Mouse (Mus musculus): Measurements from ENCODE around the gene Coa3.

Coa3 gene

DNA sequence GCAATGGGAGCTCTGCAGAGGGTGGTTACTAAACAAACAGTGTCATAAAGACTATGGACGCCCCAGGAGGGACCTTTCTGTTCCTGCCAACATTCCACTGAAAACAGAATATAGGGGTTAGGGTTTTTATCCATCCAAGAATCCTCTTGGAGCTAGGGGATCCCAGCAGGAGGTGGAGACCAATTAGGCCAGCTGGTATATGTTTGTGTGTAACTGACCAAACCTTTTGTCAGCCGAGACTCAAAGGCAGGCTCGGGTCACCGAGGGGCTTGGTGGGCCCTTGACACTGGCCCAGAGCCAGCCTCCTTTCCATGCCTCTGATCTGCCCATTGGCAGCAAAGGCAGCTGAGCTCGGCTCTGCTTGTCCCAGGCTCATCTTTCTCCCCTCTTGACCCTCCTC, 4.0 kb upstream of the Coa3 start:
- in situ Hi-C loops (cut with MboI; ENCODE audit: low sequenced_read_pairs), result no loop called here

DNA sequence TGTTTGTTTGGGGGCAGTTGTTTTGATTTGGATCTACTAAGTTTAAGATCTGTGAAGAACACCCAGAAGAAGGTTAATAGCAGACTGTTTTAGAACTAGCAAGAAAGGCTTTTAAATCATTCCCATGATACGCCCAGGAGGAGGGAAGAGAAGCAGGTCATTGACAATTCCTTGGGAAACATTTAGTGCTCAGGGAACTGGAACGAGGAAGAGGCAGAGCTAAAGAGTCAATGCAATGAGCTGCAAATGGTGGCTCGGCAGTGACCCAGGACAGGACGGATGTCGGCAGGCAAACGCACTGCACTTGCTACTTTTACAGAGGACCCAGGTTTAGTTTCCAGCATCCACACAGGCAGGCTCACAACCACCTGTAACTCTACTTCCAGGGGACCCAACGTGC, 1.9 kb upstream of the Coa3 start:
- in situ Hi-C loops (cut with MboI; ENCODE audit: low sequenced_read_pairs), result no loop called here

DNA sequence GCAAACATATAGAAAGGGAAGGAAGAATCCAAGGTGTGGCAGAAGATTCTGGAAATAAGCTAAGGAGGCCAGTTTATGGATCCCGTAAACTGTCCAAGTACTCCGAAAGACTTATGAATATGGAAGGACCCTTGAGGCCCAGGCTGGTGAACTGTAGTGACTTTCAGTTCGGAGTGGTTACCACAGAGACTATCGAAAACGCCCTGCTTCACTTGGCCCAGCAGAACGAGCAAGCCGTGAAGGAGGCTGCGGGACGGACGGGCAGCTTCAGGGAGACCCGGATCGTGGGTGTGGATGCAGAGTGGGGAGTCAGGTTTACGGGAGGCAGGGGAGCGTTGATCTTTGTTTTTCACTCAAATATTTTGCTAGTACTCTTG, 267 bp upstream of the Coa3 start:
- in situ Hi-C loops (cut with MboI; ENCODE audit: low sequenced_read_pairs), result no loop called here

DNA sequence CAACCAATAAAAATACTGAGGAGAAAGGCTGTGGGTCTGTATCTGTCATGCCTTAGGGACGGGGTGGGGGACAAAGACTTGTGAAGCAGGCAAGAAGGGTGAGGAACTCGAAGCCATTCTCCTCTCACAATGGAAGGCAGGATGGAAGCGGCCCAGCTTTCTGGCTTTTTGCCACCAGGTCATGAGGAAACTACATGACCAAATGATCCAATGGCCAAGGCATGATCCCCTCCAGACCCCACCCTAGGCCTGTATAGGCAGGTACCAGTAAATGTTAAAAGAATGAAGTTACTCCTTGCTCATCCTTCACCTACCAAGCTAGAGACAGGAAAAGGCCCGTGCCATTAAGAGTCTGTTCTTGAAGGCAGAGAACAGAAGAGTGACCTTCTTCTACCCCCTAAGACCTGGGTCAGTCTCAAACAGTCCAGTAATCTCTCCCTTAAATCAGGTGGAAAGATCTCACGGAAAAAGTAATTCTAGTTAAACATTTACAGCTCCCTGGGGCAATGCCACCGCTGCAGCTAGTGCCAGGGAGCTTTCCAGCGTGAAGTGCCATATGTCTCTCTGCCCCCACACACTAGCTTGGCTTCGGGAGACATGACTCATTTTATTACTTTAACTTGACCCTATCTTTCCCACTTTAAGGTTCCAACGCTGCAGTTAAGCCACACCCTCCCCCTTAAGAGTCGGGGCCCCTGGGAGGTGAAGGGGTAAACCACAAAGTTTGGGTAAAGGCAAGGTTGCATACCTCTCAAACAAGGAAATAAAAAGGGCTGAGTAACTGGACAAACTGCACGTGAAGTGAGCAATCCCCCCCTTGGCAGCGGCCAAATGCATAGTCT, 1.3 kb downstream of the Coa3 start:
- in situ Hi-C loops (cut with MboI; ENCODE audit: low sequenced_read_pairs), result no loop called here

DNA sequence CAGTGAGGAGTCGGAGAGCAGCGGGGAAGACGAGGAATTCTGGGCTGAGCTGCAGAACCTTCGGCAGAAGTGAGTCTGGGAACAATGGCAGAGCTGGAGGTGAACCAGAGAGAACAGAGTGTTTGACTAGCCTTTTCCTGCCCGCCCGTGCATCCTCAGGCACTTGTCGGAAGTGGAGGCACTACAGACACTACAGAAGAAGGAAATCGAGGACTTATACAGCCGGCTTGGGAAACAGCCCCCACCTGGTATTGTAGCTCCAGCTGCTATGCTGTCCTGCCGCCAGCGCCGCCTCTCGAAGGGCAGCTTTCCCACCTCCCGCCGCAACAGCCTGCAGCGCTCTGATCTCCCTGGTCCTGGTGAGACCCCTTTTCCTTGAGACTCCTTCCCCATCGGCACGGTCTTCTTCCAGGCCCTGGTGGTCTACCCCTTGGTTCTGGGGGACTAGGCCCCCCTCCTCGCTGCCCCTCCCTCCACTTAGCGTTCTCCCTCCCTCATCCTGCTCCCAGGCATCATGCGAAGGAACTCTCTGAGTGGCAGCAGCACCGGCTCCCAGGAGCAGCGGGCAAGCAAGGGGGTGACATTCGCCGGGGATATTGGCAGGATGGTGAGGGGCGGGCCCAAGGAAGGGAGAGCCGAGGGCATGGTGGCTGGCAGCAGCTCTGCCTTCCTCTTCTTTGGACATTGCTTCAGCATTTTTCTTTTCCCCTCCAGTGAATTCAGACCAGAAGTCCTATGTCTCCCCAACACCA, 2.4 kb downstream of the Coa3 start:
- in situ Hi-C loops (cut with MboI; ENCODE audit: low sequenced_read_pairs), result no loop called here

DNA sequence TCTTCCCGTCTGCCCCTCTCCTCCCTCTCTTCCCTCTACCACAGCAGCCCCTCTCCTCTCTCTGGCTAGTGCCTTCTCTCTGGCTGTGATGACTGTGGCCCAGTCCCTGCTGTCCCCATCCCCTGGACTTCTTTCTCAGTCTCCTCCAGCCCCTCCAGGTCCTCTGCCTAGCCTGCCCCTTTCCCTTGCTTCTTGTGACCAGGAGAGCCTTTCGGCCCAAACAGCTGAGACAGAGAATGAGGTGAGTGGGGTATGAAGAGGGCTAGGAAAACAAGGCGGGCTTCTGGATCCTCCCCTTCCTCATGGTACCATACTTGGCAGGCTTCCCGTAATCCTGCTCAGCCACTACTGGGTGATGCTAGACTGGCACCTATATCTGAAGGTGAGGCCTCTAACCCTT, 3.6 kb downstream of the Coa3 start:
- in situ Hi-C loops (cut with MboI; ENCODE audit: low sequenced_read_pairs), result no loop called here

DNA sequence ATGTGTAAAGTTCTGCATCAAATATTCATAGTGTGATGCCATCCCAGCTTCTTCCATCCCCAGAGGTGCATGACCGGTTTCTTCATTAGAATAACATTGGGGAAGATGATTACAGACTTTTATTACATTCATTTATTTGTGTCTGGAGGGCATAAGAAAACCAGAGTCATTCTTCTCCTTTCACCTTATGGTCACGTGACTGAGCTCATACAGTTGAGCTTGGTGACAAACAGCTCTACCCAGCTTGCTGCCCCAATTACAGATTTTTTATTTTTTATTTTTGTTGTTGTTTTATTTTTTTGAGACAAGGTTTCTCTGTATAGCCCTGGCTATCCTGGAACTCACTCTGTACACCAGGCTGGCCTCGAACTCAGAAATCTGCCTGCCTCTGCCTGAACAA, 6.5 kb downstream of the Coa3 start:
- in situ Hi-C loops (cut with MboI; ENCODE audit: low sequenced_read_pairs), result no loop called here

DNA sequence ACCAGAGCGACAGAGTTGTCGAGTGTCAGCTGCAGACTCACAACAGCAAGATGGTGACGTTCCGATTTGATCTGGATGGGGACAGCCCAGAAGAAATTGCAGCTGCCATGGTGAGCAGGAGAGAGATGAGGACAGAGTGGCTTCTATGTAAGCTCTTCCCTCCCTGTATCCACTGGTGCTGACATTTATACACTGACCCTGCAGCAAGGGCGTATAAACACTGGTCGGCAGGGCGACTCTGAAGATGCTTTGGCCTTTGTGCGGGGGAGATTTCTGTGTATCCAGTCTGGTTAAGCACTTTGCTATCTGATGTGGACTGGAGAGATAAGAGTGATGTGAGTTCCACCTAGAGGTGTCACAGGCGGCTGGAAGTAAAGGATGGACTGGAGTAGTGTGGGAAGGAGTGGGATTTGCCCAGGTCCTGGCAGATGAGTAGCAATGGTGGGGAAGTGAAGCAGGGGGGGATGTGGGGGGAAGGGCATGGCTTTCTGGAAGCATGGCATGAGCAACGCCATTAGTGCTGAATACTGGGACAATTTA, 9.3 kb downstream of the Coa3 start:
- in situ Hi-C loops (cut with MboI; ENCODE audit: low sequenced_read_pairs), result no loop called here

DNA sequence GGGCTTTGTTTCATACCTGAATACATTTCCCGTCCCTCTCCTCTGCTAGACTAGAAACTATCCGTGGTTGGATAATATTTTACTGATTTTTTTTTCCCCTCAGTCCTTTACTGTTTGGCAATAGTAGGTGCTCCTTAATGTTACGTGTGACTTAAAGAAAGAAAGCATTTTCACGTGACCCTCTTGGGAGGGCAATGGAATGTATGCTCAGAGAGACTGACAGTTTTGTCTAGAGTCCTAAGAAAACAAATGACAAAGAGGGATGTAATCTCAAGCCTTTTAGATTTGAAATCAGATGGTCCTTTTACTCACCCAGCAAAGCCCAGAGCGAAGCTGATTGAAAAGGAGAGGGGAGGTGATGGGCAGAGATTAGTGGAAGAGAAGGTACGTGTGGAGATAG, 13.0 kb downstream of the Coa3 start:
- in situ Hi-C loops (cut with MboI; ENCODE audit: low sequenced_read_pairs), result no loop called here

DNA sequence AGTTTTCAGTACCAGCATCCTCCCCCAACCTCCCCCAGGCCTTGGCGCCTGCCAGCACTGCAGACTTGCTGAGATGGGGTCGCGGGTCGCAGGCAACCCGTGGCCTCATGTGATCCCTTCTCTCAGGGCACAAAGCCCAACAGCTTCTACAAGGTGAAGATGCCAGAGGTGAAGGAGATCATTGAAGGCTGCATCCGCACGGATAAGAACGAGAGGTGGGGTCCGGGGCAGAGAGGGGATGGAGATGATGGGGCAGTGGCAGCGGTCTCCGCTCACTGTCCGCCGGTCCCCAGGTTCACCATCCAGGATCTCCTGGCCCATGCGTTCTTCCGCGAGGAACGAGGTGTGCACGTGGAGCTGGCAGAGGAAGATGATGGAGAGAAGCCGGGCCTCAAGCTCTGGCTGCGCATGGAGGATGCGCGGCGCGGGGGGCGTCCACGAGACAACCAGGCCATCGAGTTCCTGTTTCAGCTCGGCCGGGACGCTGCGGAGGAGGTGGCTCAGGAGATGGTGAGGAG, 13.9 kb downstream of the Coa3 start:
- in situ Hi-C loops (cut with MboI; ENCODE audit: low sequenced_read_pairs), result no loop called here

DNA sequence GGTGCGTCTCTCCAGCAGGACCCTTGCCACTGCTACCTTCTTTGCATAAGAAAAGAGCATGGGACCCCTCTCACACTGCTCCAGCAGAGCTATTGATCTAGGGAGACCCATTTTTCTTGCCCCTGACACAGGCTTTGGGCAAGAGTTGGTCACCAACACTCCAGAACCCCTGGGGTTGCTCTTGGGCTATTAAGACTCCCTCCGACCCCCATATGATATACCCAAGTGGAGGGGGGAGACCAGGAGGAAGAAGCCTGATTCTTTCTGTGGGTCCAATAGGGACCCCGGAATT, 15.0 kb downstream of the Coa3 start:
- in situ Hi-C loops (cut with MboI; ENCODE audit: low sequenced_read_pairs), result no loop called here

DNA sequence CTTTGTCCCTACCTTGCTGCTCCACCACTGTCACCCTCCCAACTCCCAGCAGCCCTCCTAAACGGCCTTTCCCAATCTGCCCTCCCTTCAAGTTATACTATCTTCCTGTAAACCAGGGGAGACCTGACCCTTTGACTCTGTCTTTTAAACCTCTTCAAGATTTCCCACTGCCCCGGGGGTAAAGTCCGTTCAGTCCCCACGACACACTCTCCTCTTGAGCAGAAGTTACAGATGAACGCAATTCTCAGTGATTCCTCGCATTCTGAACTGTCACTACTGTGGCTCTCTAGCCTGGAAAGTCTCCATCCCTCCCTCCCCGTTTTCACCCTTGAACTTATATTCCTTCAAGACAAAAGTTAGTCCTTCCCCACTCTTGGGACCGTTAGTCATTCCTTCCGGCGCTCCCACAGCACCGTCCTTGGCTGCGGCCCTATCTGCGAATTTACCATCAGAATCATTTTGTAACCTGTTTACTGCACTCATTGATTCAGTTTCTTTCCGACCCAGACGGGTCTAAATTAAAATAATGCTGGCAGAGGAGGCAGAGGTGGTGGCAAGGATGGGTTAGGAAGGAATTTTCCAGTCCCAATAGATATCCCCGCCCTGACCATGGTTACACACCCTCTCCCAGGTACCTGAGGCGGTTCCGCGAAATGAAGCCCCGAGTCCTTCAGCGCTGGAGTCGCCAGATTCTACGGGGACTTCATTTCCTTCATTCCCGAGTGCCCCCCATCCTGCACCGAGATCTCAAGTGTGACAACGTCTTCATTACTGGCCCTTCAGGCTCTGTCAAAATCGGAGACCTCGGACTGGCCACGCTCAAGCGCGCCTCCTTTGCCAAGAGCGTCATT, 15.6 kb downstream of the Coa3 start:
- in situ Hi-C loops (cut with MboI; ENCODE audit: low sequenced_read_pairs), result no loop called here

DNA sequence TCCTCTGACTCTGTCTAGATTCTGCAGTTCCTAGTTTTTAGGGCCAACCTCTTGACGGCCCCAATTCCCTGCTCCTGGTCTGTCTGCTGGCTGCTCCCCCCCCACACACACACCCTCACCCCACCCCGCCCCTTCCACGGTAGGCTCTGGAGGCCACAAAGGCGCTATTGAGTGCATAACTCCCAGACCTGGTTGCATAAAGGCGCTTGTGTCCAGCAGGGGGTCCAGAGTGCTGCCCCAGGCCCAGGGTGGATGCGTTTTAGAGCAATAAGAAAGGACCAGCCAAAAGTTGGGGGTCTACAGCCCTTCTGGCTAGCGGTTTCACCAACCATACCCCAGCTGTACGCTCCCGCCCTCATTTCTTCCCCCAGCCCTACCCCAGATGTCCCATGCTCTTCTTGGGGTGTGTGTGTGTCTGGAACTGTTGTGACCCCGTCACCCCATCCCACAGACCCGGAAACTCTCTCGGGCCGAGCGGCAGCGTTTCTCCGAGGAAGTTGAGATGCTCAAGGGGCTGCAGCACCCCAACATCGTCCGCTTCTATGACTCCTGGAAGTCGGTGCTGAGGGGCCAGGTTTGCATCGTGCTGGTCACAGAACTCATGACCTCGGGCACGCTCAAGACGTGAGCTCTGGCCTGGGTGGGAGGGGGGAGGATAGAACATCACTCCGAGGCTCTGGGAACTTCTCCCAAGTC, 16.5 kb downstream of the Coa3 start:
- in situ Hi-C loops (cut with MboI; ENCODE audit: low sequenced_read_pairs), result no loop called here

DNA sequence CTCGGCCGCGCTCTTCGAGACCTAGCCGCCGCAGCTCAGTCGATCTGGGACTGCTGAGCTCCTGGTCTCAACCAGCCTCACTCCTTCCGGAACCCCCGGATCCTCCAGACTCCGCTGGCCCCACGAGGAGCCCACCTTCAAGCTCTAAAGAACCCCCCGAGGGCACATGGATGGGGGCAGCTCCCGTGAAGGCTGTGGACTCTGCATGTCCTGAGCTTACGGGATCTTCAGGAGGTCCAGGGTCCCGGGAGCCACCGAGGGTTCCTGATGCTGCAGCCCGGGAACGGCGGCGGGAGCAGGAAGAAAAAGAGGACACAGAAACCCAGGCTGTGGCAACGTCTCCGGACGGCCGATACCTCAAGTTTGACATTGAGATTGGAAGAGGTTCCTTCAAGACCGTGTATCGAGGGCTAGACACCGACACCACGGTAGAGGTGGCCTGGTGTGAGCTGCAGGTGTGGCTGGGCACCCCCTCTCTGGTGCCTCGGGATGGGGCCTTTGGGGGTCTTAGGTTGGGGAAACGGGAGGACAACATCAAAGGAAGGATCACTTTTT, 18.0 kb downstream of the Coa3 start:
- in situ Hi-C loops (cut with MboI; ENCODE audit: low sequenced_read_pairs), result no loop called here

DNA sequence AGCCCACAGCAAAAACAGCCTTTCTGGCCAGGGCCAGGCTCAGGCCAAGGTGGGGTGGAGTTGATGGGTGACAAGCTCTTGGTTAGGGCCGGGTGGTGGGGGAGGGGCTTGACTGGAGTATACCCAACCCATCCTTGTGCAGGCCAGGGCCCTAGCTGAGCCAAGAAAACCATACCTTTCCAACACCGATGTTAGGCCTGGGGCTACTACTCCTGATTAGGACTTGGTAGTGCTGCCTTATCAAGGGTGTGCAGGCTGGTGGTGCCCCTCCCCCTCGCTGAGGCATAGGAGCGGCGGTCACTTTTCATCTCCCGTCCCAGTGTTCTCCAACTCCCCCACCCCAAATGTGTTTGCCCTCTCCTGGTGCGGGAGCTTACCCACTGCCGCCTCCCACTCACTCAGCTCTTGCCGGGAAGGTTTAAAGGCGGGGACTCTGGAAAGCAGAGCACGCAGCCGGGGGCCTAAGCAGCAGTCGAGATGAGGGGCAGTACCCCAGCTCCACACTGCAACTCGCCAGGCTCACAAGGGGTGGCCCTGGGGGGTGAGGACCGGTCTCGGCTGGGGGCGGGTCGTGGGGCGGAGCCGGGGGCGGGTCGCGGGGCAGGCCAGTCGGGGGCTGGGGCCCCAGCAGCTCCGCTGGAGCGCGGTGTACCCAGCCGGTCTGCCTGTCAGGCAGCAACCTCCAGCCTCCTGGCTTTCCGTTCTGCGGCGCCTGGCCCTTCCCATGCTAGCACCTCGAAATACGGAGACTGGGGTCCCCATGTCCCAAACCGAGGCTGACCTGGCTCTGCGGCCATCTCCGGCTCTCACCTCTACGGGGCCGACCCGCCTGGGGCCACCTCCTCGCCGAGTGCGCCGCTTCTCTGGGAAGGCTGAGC, 18.7 kb downstream of the Coa3 start, which contains the start of gene Wnk4:
TSS of gene Wnk4 (plus strand) at position 620 of the 878 bp plus-strand sequence.
- in situ Hi-C loops (cut with MboI; ENCODE audit: low sequenced_read_pairs), result no loop called here

DNA sequence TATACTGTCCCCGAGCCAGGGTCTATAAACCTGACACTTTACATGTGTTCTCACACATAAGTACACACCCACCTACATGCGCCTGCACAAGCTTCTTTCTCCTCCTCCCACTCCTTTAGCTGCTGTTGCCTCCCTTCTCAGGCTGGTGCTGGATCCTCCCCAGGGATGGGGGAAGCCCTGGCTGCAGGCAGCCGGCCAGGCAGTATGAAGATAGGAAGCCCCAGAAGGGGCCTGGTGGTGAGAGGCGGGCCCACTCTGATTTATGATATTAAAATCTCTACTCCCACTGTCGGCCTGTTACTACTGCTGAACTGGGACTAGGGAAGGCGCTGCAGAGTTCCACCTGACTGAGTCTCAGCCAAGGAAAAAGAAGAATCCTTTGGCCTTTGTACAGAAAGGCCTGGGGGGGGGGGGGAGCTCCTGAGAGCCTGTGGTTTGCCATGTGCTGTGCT, 19.6 kb downstream of the Coa3 start:
- in situ Hi-C loops (cut with MboI; ENCODE audit: low sequenced_read_pairs), result no loop called here

DNA sequence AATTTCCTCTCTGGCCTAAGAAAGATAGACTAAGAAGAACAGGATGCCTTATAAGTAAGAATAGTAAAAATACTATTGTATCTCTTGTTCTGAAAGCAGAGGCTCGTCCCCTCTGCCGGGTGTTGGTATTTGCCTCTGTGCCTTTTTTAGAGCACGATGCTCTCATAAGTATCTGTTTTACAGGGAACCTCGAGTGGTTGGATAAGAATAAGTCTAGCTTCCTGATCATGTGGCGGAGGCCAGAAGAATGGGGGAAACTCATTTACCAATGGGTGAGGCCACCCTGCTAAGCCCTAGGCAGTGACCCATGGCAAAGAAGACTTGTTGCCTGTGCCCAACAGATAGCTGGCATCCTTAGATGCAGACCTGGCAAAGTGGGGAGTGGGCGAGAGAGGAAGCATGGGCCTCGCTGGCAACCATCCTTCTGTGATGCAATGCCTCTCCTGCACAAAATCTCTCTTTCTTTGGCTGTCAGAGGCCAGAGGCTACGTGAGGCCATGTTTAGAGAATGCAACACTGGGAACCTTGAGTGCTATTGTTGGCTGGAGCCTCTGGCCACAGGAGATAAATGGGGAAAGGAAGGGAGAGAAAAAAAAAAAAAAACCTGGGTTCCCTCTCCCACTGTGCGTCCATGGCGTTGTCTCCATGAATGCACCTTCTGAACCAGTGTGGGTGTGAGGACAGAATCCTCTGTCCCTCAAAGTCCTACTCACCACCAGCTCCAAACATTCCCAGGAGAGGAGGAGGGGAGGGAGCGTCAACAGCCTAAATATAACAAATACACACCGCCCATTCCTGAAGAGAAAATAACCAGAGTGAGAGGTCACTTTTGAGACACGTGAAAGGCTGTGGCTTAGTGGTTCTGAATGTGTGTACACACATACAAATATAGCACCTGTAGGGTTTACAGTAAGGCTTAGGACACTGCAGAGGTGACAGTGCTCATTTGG, 22.8 kb downstream of the Coa3 start:
- in situ Hi-C loops (cut with MboI; ENCODE audit: low sequenced_read_pairs), result no loop called here
